Mouse (Mus musculus) MN1 (cell line): Measurements from ENCODE around the gene Snta1.
A peak's percentile ranks its signal among the peaks of the same experiment; 100 is the strongest.

Source experiments
- DNase-seq: peaks from one replicate; pipeline ENCODE4 v3.0.0-alpha.2; 2016; ENCODE audit warnings: low spot score

Snta1 gene

DNA sequence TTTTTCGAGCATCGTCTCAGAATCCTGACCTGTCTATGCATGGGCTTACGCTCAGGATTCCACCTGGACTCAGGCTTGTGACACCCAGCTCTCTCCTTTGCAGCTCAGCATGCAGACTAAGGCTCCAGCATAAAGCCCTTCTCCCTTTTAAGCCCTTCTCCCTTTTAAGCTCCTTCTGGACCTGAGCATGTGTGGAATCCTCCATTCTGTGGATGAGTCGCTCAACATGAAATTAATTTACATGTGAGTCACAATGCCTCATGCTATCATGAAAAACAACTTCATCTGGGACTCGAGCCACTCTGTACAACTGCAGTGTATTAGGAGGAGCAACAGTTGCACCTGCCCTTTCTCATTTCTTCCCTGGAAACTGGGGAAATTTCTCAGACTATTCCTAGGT is 14.3 kb upstream of the Snta1 start:
- peak; percentile 32 for DNase-seq

DNA sequence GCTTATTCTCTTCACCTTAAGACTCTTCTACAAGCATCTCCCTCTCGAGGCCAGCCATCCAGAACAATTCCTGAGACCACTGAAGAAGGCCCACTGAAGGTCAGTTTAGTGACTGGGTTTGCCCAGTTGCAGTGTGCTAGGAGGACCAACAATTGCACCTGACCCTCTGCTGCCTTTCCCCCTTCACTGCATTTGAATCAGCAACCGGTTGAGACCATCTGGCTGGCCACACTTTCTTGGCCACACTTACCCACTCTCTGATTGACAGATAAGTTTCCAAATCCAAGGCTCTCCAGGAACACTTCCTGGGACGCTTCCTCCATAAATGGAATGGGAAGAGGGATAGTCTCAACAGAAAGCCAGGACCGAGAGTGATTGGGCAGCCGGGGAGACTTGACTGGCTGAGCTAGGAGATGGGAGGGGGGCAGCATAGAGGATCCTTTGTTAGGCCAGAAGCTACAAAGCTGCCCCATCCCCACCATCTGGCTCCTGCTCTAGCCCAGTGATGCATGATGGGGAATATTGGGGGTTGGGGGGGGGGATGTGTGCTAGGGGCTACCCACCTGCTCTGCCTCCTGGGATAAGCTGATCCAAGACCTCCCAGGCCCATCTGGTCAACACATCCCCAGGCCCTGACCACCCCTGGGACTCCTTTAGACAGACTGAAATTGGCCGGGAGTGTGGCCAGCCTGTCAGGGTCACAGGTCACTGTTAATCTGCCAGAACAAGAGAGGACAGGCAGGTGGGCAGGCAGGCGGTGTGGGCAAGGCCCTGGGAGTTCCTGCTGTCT is 13.2 kb upstream of the Snta1 start:
- peak; percentile 57 for DNase-seq

DNA sequence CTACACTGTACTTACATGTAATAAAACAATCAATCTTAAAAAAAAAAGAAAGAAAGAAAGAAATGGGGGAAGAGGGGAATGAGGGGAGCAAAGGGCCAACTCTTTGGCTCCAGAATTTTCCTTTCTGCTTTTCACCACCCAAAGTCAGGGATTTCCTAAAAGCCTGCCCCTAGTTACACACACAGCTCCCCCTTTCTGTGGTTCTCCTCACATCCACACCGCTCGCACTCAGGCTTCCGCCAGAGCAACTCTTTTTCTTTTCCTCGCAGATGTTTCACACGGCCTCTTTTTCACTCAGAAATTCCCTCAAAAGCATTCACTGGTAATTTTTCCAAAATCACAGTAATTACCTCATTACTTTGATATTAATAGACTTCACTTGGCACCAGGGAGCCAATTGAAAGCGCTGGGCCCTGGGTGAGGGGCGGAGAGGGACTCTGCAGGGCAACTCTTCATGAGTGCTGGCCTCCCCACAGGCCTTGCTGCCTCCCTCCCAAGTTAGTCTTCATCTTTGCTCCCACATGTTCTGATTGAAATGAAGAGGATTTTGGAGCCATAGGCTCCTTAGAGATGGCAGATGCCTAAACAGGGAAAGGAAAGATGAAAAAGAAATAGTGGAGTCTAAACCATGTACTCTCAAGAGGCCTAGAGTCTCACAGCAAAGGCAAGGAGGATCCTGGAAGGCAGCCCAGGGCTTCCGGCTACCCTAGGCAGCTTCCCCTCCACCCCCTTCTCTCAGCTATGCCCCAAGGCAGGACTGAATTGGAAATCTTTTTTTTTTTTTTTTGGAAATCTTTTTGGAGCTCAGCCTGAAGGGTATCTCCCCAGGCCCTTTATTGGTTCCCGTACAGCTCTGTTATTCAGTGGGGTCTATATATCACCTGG is 12.0 kb upstream of the Snta1 start:
- DNase-seq: no peak

DNA sequence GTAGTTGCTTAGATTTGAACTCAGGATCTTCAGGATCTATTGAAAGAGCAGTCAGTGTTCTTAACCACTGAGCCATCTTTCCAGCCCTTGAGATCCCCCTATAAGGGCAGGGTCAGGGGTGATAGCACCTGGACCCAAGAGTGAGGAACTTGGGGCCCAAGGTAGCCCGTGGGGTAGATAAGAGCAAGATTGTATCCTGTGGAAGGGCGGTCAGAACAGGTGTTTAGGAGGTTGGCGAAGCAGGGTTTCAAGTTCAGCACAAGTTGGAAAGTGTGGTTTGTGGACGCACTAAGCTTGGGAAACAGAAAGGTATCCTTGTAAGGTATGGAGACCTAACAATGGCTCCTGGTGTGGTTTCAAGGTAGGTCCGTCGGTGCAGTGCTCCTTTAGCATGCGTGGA is 10.1 kb upstream of the Snta1 start:
- DNase-seq: no peak

DNA sequence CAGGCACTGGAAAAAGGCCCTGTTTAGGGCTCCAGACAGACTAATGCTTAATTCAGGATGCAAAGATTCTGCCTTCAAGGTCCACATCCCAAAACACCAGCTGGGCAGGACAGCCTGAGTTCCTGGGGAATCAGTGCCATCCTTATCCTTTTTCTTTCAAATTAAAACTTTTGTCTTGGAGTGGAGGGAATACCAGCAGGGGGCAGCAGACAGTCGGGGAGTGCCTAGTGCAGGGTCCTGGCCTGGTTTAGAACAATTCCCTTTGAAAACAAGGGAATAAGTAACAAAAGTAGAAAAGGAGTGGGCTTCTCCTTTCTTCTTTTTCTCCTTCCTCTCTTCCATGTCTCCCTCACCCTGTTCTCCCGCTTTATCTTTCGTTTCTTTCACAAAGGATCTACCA is 9.2 kb upstream of the Snta1 start:
- peak; percentile 79 for DNase-seq

DNA sequence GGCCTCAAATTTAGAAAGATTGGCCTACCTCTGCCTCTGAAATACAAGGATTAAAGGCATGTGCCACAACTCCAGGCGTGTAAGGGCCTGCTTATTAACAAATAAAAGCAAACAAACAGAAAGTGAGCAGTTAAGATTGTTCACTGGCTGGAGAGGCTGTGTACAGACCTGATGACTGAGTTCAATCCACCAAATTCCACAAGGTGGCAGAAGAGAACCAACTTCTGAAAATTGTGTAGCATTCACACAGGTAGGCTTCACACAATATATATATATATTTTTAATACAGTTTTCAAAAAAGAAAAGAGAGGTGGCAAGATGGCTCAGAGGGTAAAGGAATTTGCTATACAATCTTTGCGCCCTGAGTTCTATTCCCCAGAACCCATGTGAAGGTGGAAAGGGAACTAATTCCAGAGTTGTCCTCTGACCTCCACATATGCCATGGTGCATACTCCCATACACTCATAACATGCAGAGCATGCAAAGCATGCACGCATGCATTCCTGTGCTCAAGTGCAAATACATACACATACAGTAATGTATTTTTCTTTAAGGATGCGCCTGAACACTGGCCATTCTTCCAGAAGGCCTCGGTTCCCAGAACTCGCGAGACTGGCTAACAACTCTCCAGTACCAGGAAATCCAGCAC is 4.2 kb upstream of the Snta1 start:
- peak; percentile 78 for DNase-seq

DNA sequence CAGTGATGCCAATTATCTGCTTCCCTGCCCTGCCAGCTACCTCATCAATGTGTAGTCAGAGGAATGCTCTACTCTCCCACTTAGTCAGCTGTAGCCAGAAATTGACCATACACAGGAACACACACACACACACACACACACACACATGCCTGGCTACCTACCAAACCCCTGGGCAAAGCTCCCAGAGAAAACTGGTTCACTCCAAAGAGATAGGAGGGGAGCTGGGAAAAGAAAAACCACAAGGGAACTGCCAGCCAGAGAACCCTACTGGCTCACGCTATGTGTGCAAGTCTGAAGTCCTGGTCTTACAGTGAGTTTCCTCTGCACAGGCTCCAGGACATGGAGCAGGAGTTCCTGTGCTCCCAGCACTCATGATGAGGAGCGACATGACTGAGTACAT is 2.5 kb upstream of the Snta1 start:
- DNase-seq: peak; percentile 88

DNA sequence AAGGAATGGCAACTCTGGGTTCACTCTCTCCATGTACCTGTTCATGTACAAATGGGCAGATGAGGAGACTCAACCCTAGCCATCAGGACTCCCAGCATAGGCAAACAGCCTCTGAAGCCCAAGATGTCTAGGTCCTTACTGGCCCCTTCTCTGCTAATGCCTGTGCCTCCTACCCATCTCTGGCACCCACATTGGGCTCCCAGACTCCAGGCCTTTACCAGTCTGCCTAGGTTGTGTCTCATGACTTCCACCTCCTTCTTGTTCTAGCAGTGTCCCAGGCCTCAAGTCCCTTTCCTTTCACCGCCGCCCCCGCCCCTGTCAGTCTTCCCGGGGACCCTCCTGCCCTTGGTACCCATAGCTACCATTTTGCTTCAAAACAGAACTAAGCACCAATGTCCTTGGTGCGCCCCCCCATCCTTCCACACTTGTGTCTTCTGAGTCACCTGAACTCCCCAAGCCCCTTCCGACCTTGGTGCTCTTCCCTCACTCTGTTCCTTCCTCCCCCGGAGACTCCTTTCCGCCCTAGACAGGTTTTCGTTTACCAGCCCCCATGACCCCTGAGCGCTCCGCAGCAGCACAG is 746 bp downstream of the Snta1 start:
- DNase-seq: peak; percentile 32

DNA sequence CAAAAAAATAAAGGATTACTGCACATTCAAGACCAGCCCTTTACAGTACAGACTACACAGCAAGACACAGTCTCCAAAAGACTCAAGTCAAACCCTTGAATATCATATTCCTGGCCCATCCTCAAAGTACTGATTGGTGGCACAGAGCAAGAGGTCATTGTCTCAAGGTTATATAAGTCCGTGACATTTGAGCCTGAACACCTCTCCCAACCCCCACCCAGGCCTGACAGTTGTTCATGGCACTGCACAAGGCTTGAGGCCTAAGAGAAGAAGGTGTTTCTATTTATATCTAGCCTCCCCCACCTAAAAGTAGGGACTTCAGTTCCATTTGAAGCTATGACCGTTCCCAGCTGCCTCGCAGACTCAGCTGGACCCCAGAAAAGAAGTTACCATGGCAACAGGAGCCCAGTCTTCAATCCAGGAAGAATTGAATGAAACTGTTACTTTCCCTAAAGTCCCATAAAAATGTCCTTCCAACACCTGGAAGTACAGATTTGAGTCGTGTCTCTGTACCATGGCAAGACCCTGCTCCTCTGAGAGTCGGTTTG is 2.4 kb downstream of the Snta1 start:
- DNase-seq: no peak

DNA sequence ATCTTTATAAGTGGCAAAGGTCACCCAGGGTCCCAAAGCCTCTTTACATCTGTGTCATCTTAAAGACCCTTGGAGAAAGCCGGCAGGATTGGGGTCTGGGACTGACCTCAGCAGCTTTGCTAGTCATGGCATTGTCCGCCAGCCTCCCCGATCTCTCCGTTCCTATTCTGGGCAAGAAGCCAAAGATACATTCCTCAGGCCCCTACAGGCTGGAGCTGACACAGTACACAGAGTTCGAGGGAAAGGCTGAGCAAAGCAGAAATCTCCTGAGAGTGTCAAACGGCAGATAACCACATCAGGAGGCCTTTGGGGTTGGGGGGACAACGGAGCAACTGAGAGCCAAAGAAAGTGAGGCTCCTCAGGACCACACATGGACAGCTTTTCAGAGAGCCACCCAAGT is 5.1 kb downstream of the Snta1 start:
- peak; percentile 88 for DNase-seq

DNA sequence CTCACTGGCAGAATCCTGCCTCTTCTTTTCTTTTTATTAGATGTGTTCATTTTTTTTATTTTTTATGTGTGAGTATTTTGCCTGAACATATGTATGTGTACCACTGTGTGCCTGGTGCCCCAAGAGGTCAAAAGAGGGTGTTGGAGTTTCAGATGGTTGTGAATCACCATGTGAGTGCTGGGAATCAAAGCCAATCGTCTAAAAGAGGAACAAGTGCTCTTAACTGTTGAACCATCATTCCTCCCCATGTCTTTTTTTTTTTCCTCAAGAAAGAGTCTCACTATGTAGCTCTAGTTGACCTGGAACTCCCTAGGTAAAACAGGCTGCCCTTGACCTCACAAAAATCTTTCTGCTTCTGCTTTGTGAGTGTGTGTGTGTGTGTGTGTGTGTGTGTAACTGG is 5.9 kb downstream of the Snta1 start:
- no peak for DNase-seq

DNA sequence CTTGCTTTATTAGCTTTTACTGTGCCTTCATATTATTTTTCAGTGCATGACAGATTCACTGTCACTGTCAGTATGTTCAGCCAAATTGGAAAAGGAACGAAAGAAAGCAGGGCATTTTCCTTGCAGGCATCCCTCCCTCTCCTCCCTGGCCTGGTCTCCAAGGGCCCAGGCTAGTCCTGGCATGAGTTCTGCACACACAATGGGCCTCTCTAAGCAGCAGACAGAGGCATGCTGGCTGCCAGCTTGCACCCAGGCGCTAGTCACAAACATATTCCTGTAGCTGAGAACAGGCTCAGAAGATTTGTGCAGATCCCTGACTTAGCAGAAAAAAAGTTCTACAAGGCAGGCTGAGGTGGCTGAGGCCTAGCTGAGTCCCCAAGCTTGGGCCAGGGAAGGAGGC is 8.6 kb downstream of the Snta1 start:
- DNase-seq: no peak

DNA sequence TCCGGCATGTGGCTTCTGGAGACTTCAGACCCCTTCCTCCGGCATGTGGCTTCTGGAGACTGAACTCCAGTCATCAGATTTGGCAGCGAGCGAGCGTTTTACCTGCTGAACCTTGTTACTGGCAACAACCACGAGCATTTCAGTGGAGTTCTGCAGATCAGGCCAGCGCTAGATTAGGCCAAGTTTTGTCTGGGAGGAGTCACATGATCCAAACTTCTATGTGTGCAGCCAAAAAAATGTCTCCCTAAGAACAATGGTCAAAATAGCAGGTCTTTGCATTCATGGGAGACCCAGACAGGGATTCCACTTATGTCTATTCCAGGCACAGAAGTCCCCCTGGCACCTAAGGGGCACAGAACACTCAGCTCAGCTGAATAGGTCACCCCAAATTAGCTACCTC is 9.6 kb downstream of the Snta1 start:
- no peak for DNase-seq

DNA sequence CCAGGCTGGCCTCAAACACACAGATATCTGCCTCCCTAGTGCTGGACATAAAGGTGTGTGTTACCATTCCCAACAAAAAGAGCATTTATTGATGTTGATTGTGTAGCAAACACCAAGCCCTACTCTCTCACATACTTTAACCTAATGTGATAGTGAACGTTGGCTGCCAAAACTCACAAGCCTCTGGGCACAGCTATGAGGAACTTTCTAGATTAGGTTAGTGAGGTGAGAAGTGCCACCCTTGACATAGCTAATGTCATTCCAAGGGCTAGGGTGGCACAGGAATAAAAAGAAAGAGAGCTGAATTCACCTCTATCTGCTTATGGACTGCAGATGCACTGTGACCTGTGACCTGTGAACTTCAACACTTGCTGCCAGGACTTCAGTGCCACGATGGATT is 11.4 kb downstream of the Snta1 start:
- DNase-seq: no peak

DNA sequence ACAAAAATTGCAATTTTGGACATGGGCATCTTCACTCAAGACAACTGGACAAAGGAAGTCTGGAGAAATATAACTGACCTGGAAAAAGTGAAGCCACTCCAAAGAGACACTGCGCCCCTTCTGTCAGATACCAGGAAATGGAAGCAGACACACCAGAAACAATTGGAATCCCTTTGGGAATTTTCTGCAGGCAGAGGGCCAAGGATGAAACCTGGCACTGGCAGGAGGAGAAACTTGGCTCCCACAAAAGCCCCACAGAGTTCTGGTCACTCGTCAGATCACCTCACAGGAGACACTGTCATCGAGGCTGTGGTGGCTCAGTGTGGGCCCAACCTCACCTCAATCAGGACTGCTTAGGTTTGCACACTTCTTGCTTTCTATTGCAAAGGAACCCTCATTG is 13.3 kb downstream of the Snta1 start:
- DNase-seq: peak; percentile 92

DNA sequence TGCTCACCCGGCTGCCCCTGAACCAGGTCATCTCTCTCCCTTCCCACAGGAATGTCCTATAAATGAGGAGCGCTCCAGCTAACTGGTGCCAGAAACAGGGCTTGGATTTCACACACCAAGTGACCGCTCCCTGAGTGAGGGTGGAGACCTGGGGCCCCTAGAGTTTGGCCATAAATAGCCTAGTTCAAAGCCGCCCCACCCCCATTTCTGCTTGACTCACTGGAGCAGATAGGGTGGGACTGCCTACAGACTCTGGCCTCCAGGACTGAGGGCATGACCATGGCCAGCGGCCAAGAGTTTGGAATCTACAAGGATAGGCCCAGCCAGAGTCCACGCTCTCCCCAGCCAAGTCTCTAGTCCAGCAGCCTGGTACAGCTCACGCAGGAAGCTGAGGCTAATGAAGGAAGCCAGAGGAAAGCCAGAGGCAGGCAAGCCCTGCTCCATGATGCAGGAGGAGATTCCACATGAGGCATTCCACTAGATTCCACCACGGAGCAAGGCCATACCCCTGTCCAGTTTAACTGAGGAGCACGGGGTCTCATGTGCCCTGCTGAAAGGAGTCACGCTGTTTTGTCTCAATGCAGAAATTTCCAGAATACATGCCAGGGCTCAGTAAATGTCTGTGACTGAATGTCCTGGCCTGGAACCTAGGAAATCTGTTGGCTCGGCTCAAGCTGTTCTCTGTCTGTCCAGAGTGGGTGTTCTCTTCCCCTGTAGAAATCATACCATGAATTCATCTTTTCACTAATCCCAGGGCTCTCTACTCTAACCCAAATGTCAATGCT is 17.5 kb downstream of the Snta1 start:
- DNase-seq: peak; percentile 91

DNA sequence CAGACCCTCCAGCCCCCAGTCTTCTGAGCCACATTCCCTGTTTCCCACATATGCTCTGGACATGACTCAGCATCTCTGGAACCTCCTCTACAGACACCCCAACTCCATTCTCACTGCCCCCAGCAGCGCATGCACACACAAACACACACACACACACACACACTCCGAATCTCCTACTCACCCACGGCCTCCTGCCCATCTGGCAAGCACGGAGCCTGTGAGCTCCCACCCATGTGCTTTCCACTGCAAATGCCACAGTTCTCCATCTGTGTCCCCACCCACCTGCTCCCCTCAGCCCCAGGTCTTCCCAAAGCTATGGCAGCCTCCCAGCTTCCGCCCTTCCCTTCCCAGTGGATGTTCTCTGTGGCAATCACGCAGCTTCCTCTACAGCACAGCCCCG is 28.8 kb downstream of the Snta1 start:
- no peak for DNase-seq

DNA sequence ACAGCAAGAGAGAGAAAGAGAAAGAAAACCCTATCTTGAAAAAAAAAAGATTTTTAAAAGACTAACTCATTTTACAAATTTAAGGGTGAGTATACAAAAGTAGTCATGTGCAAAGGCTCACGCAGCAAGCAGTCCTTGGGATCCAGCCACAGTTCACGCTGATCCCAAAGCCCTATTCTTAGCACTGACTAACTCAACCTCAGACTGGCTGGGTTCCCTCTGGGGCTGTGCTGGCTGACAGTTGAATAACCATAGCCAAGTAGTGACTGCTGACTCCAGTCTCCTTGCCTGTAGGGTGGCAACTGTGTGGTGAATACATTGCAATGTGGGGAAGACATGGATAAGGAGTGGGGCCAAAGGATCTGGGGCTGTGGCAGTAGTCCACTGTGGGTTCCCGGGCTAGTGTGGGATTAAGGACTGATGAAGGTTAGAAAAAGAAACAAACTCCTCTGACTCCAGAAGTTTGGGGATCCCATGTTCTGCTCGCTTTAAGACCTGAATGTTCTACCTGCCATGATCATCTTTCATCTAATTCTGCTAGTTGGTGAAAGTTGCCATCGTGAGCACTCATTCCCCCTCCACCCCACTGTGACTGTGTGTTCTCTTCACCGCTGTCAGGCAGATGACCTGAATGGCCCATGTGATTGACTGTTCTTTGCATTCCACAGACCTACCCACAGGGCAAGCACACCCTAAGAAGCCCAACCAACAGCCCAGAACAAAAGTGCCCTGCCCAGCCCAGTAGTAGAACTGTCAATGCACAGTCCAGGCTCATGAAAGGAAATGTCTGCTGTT is 32.9 kb downstream of the Snta1 start:
- no peak for DNase-seq

DNA sequence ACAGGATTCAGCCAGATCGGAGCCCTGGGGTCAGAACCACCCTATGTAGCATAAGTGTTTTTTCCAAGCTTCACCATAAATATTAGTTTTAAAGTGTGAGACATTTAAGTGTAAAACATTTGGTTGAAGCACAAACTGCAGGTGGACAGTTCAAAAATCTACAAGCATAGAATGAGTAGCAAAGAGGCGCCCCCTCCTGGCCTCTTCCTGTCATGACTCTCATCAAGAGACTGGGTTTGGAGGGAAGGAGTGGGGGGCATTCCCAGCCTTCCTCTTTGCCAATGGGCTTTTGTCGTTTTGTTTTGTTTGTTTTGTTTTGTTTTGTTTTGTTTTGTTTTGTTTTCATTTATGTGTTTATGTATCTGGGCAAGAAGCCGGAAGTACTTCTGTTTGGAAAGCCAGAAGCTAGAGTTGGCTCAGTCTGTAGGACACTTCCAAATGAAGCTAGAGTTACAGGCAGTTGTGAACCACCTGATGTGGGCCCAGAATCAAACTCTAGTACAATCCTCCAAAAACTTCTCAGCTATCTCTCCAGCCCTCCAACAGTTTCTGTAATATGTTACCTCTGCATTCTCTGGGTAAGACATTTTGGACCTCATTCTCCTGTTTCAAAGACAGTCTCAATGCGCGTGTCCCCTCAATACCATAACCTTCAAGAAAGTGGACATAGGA is 33.8 kb downstream of the Snta1 start:
- DNase-seq: peak; percentile 77
